Mouse (Mus musculus): Measurements from ENCODE around the gene Bcas1.

The Bcas1 gene

GRCm38 (mm10) chr2:170418748-170419147 is 8.9 kb downstream of the Bcas1 start:
- DNase-seq (ENCODE audit: low read depth, low spot score), result no peak

GRCm38 (mm10) chr2:170411490-170412168 is 16.0 kb downstream of the Bcas1 start:
- no peak for DNase-seq (ENCODE audit: low read depth, low spot score)

GRCm38 (mm10) chr2:170410677-170411489 is 16.8 kb downstream of the Bcas1 start:
- no peak for DNase-seq (ENCODE audit: low read depth, low spot score)

GRCm38 (mm10) chr2:170406438-170406837 is 21.2 kb downstream of the Bcas1 start:
- DNase-seq (ENCODE audit: low read depth, low spot score), result no peak

GRCm38 (mm10) chr2:170404781-170405573 is 22.7 kb downstream of the Bcas1 start:
- no peak for DNase-seq (ENCODE audit: low read depth, low spot score)

GRCm38 (mm10) chr2:170403666-170404385 is 23.8 kb downstream of the Bcas1 start:
- DNase-seq (ENCODE audit: low read depth, low spot score), result peak; percentile 34

- DNase-seq (ENCODE audit: low read depth, low spot score), result peak; percentile 85
Measured at GRCm38 (mm10) chr2:170401211-170401799, 26.3 kb downstream of the Bcas1 start.

- no peak for DNase-seq (ENCODE audit: low read depth, low spot score)
Measured at GRCm38 (mm10) chr2:170400666-170401065, 27.0 kb downstream of the Bcas1 start.

GRCm38 (mm10) chr2:170391994-170392393 is 35.7 kb downstream of the Bcas1 start:
- no peak for DNase-seq (ENCODE audit: low read depth, low spot score)

- no peak for DNase-seq (ENCODE audit: low read depth, low spot score)
Measured at GRCm38 (mm10) chr2:170388320-170388719, 39.3 kb downstream of the Bcas1 start.

- no peak for DNase-seq (ENCODE audit: low read depth, low spot score)
Measured at GRCm38 (mm10) chr2:170385556-170385955, 42.1 kb downstream of the Bcas1 start.

GRCm38 (mm10) chr2:170384770-170385169 is 42.9 kb downstream of the Bcas1 start:
- peak; percentile 79 for DNase-seq (ENCODE audit: low read depth, low spot score)

GRCm38 (mm10) chr2:170373391-170373790 is 54.3 kb downstream of the Bcas1 start:
- DNase-seq (ENCODE audit: low read depth, low spot score), result no peak

- DNase-seq (ENCODE audit: low read depth, low spot score), result no peak
Measured at GRCm38 (mm10) chr2:170365676-170366075, 62.0 kb downstream of the Bcas1 start.

GRCm38 (mm10) chr2:170365271-170365670 is 62.4 kb downstream of the Bcas1 start:
- DNase-seq (ENCODE audit: low read depth, low spot score), result peak; percentile 69

GRCm38 (mm10) chr2:170356667-170357374 is 70.8 kb downstream of the Bcas1 start:
- DNase-seq (ENCODE audit: low read depth, low spot score), result no peak

GRCm38 (mm10) chr2:170354963-170355367 is 72.7 kb downstream of the Bcas1 start:
- peak; percentile 98 for DNase-seq (ENCODE audit: low read depth, low spot score)

- no peak for DNase-seq (ENCODE audit: low read depth, low spot score)
Measured at GRCm38 (mm10) chr2:170352273-170352672, 75.4 kb downstream of the Bcas1 start.

GRCm38 (mm10) chr2:170351847-170352246 is 75.8 kb downstream of the Bcas1 start:
- DNase-seq (ENCODE audit: low read depth, low spot score), result no peak

- no peak for DNase-seq (ENCODE audit: low read depth, low spot score)
Measured at GRCm38 (mm10) chr2:170349784-170350183, 77.9 kb downstream of the Bcas1 start.

Data from 3T3-L1 (cell line).